Mouse (Mus musculus) ES-Bruce4 (cell line): ENCODE results near the gene Tst. TPM values are rescaled to one million over a fixed set of nuclear protein-coding genes. Genes with fewer than 3 reads are reported as not detected.
A peak's percentile ranks its signal among the peaks of the same experiment; 100 is the strongest.

Experiments
- H3K27ac ChIP-seq: 2 replicates; pipeline ENCODE4 v1.5.1; 2012; ENCODE audit warnings: low read length, inconsistent platforms; ENCODE audit not compliant: insufficient read depth
- H3K27me3 ChIP-seq: 2 replicates; pipeline ENCODE4 v1.6.1; 2012; ENCODE audit warnings: mild to moderate bottlenecking, low read length, inconsistent platforms; ENCODE audit not compliant: control insufficient read depth, poor library complexity, insufficient read depth, severe bottlenecking
- H3K36me3 ChIP-seq: 2 replicates; pipeline ENCODE4 v1.6.1; 2012; ENCODE audit warnings: inconsistent platforms, mild to moderate bottlenecking, low read length, moderate library complexity; ENCODE audit not compliant: control insufficient read depth, poor library complexity, insufficient read depth, severe bottlenecking
- H3K4me1 ChIP-seq: one replicate; pipeline ENCODE4 v1.8.1; 2011; ENCODE audit warnings: low read length; ENCODE audit not compliant: control insufficient read depth, insufficient read depth
- H3K4me3 ChIP-seq: 2 replicates; pipeline ENCODE4 v1.5.1; 2011; ENCODE audit warnings: low read depth, mild to moderate bottlenecking, low read length
- H3K9ac ChIP-seq: 2 replicates; pipeline ENCODE4 v1.6.1; 2012; ENCODE audit warnings: low read depth, mild to moderate bottlenecking, inconsistent platforms; ENCODE audit not compliant: poor library complexity, severe bottlenecking
- H3K9me3 ChIP-seq: replicated peaks from 2 replicates; pipeline ENCODE4 v1.6.1; 2012; ENCODE audit warnings: mild to moderate bottlenecking, low read length, inconsistent platforms; ENCODE audit not compliant: control insufficient read depth, poor library complexity, insufficient read depth, severe bottlenecking
- CTCF ChIP-seq: IDR thresholded peaks from one replicate; pipeline ENCODE4 v1.8.1; 2011; ENCODE audit warnings: low read depth, low read length
- EP300 ChIP-seq: IDR thresholded peaks from 2 replicates; pipeline ENCODE4 v1.6.1; 2011; ENCODE audit warnings: low read depth, low read length; ENCODE audit not compliant: insufficient read depth
- POLR2A ChIP-seq: IDR thresholded peaks from one replicate; pipeline ENCODE4 v1.8.1; 2011; ENCODE audit warnings: low read length; ENCODE audit not compliant: insufficient read depth
- polyA plus RNA-seq: library from polyadenylated mRNA; stranded (reverse); fragments of >200 nt; gene quantifications from 2 replicates; pipeline ENCODE4 v1.2.4, GENCODE M21; 2011; ENCODE audit warnings: low read depth; ENCODE audit not compliant: missing spikeins, insufficient read depth, insufficient read length

The Tst gene
- polyA plus RNA-seq, 1 experiment: 9.8 TPM

GRCm38 (mm10) chr15:78425230-78425629, 19.5 kb upstream of the Tst start:
- H3K27me3 ChIP-seq: no peaks in the 10 kb centered on the region
- H3K36me3 ChIP-seq: no peaks in the 10 kb centered on the region
- TF ChIP-seq CTCF (peak; percentile 51), EP300 (no peak)
- H3K4me1 ChIP-seq: peaks cover 3% of the 10 kb centered on the region
- H3K27ac ChIP-seq: no peak overlapping the region
- no peaks in the 10 kb centered on the region for H3K9me3 ChIP-seq
- no peak overlapping the region for H3K9ac ChIP-seq
- H3K4me3 ChIP-seq: no peak overlapping the region

- H3K4me1 ChIP-seq: peaks cover 2% of the 10 kb centered on the region
- no peaks in the 10 kb centered on the region for H3K9me3 ChIP-seq
- H3K27me3 ChIP-seq: no peaks in the 10 kb centered on the region
- TF ChIP-seq POLR2A: no peak
- TF ChIP-seq CTCF: no peak
- no peak for TF ChIP-seq EP300
- H3K4me3 ChIP-seq: no peak overlapping the region
- no peaks in the 10 kb centered on the region for H3K36me3 ChIP-seq
- H3K9ac ChIP-seq: no peak overlapping the region
- no peak overlapping the region for H3K27ac ChIP-seq
Measured at GRCm38 (mm10) chr15:78424507-78424906, 18.8 kb upstream of the Tst start.

GRCm38 (mm10) chr15:78422046-78422956, 16.6 kb upstream of the Tst start:
- Histone ChIP-seq H3K36me3 (no peaks in the 10 kb centered on the region), H3K27ac (no peak overlapping the region), H3K9me3 (no peaks in the 10 kb centered on the region), H3K9ac (no peak overlapping the region), H3K4me1 (no peaks in the 10 kb centered on the region), H3K4me3 (0 out of 2 replicates have a peak overlapping the region, but pooled peaks have one; percentile 9), H3K27me3 (no peaks in the 10 kb centered on the region)
- TF ChIP-seq POLR2A: no peak
- peak; percentile 87 for TF ChIP-seq CTCF

GRCm38 (mm10) chr15:78420395-78420794, 14.7 kb upstream of the Tst start:
- no peak for TF ChIP-seq EP300
- no peak overlapping the region for H3K27ac ChIP-seq
- H3K4me3 ChIP-seq: no peak overlapping the region
- H3K4me1 ChIP-seq: no peaks in the 10 kb centered on the region
- no peaks in the 10 kb centered on the region for H3K9me3 ChIP-seq
- H3K36me3 ChIP-seq: no peaks in the 10 kb centered on the region
- no peak overlapping the region for H3K9ac ChIP-seq
- no peaks in the 10 kb centered on the region for H3K27me3 ChIP-seq

- no peak overlapping the region for H3K27ac ChIP-seq
- H3K4me1 ChIP-seq: no peaks in the 10 kb centered on the region
- no peaks in the 10 kb centered on the region for H3K36me3 ChIP-seq
- no peaks in the 10 kb centered on the region for H3K9me3 ChIP-seq
- no peak overlapping the region for H3K9ac ChIP-seq
- TF ChIP-seq POLR2A (no peak), EP300 (no peak), CTCF (no peak)
- H3K4me3 ChIP-seq: no peak overlapping the region
- no peaks in the 10 kb centered on the region for H3K27me3 ChIP-seq
Measured at GRCm38 (mm10) chr15:78416937-78417336, 11.2 kb upstream of the Tst start.

DNA sequence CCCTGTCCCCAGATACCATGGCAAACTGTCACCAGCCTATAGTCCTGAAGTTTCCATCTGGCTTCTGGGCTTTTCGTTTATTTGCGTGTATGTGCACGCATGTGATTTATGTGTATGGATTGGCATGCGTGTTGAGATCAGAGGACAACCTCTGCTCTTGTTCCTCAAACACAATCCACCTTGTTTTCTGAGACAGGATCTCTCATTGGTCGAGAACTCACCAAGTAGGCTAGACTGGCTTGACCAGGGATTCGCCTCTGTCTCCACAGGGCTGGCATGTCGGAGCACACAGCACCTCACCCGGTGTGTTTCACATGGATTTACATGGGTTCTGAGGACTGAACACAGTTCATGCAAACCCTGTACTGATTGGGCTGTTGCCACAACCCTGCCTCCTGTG, 8.4 kb upstream of the Tst start:
- no peak overlapping the region for H3K27ac ChIP-seq
- no peak overlapping the region for H3K9ac ChIP-seq
- no peaks in the 10 kb centered on the region for H3K4me1 ChIP-seq
- H3K36me3 ChIP-seq: no peaks in the 10 kb centered on the region
- TF ChIP-seq EP300 (no peak), POLR2A (no peak), CTCF (no peak)
- H3K4me3 ChIP-seq: no peak overlapping the region
- H3K27me3 ChIP-seq: no peaks in the 10 kb centered on the region
- H3K9me3 ChIP-seq: no peaks in the 10 kb centered on the region
